Mouse (Mus musculus) spleen, adult 2 months (tissue): ENCODE measurements around the gene Arhgef10l. TPM values are rescaled to one million over a fixed set of nuclear protein-coding genes. Genes with fewer than 3 reads are reported as not detected.

ENCODE experiments used
- DNase-seq, 2 experiments: peaks; one replicate each; pipeline versions ENCODE4 v3.0.0 to v3.0.0-alpha.2; 2012 to 2021; ENCODE audit warnings: low spot score in 2 of 2, low read depth in 1 of 2
- H3K27ac ChIP-seq: fragments of 200-500 bp; 2 replicates; pipeline ENCODE4 v1.5.1; 2012; ENCODE audit warnings: low read length, inconsistent platforms; ENCODE audit not compliant: insufficient read depth
- H3K27me3 ChIP-seq: fragments of 200-500 bp; 2 replicates; pipeline ENCODE4 v1.6.1; 2012; ENCODE audit warnings: mild to moderate bottlenecking, moderate library complexity, low read length, inconsistent platforms; ENCODE audit not compliant: control insufficient read depth, insufficient read depth
- H3K36me3 ChIP-seq: fragments of 200-500 bp; 2 replicates; pipeline ENCODE4 v1.6.1; 2012; ENCODE audit warnings: mild to moderate bottlenecking, low read length, inconsistent platforms; ENCODE audit not compliant: control insufficient read depth, insufficient read depth
- H3K4me1 ChIP-seq: fragments of 200-500 bp; 2 replicates; pipeline ENCODE4 v1.6.1; 2011; ENCODE audit warnings: inconsistent platforms; ENCODE audit not compliant: control insufficient read depth, insufficient read depth, insufficient read length
- H3K4me3 ChIP-seq: fragments of 200-500 bp; 2 replicates; pipeline ENCODE4 v1.5.1; 2011; ENCODE audit warnings: mild to moderate bottlenecking, inconsistent platforms; ENCODE audit not compliant: insufficient read depth, insufficient read length; ENCODE audit errors: extremely low read depth
- CTCF ChIP-seq: fragments of 200-500 bp; IDR thresholded peaks from 2 replicates; pipeline ENCODE4 v1.5.1; 2011; ENCODE audit warnings: mild to moderate bottlenecking, inconsistent platforms; ENCODE audit not compliant: insufficient read depth, insufficient read length, insufficient replicate concordance; ENCODE audit errors: extremely low read depth
- POLR2A ChIP-seq: fragments of 200-500 bp; IDR thresholded peaks from 2 replicates; pipeline ENCODE4 v1.6.1; 2011; ENCODE audit warnings: low read depth, low read length, inconsistent platforms
- WGBS: fragments of 180-500 bp; shearing (Covaris S2); methylation state at CpG from one replicate; pipeline ENCODE4 v1.1.7; 2018; 5-methylcytosine and 5-hydroxymethylcytosine counted together
- polyA plus RNA-seq: library from polyadenylated mRNA; depleted of rRNA; stranded (reverse); fragments of >200 nt; gene quantifications from 2 replicates; pipeline ENCODE4 v1.2.3, GENCODE M21; 2012

Arhgef10l gene
- polyA plus RNA-seq, 1 experiment = 7.9 TPM

DNA sequence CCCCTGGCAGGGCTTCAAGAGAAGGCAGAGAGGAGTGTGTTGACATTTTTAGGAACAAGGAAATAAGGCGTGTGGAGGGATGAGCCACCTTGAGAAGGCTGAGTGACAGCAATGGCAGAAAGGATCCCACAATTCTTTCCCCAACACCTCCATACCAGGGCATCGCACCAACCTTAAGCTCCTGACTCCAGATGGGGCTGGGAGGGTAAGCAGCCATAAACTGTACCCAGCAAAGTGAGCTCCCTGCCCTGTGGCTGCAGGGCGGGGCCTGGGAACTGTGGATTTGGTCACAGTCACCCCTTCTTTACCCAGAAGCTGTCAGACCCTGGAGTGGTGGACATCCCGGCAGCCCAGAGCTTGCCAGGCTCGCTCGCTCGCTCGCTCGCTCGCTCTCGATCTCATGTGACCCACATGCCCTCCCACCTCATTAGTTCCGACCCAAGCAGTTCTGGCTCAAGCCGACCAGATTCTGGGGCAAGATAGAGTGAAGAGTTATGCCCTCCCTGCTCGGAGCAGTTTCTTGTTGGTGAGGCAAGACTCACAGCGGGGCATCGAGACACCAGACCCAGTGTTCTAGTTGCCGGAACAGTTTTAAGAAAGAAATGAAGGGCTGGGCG, 4.3 kb downstream of the Arhgef10l start:
- no peak for DNase-seq
- Histone ChIP-seq H3K36me3 (no peaks in the 10 kb centered on the region), H3K27ac (no peak overlapping the region), H3K27me3 (no peaks in the 10 kb centered on the region), H3K4me1 (no peaks in the 10 kb centered on the region), H3K4me3 (no peak overlapping the region)
- 73% methylated on average over 18 of the region's 18 CpGs for WGBS
- TF ChIP-seq POLR2A = no peak
- TF ChIP-seq CTCF = no peak

- H3K27me3 ChIP-seq = no peaks in the 10 kb centered on the region
- TF ChIP-seq CTCF (no peak), POLR2A (no peak)
- H3K4me1 ChIP-seq = no peaks in the 10 kb centered on the region
- no peak for DNase-seq
- no peak overlapping the region; the same call in 1 of the 2 replicates for H3K27ac ChIP-seq
- 58% methylated on average over 24 of the region's 24 CpGs for WGBS
- H3K36me3 ChIP-seq = no peaks in the 10 kb centered on the region
- H3K4me3 ChIP-seq = no peak overlapping the region
These were observed 7.9 kb downstream of the Arhgef10l start for GRCm38 (mm10) chr4:140657681-140658575.

- WGBS = 84% methylated on average over 8 of the region's 8 CpGs
- Histone ChIP-seq H3K4me1 (no peaks in the 10 kb centered on the region), H3K4me3 (no peak overlapping the region), H3K27ac (no peak overlapping the region), H3K27me3 (no peaks in the 10 kb centered on the region), H3K36me3 (no peaks in the 10 kb centered on the region)
- no peak for DNase-seq
- TF ChIP-seq POLR2A (no peak), CTCF (no peak)
These were observed 9.3 kb downstream of the Arhgef10l start for GRCm38 (mm10) chr4:140656529-140656928.

DNA sequence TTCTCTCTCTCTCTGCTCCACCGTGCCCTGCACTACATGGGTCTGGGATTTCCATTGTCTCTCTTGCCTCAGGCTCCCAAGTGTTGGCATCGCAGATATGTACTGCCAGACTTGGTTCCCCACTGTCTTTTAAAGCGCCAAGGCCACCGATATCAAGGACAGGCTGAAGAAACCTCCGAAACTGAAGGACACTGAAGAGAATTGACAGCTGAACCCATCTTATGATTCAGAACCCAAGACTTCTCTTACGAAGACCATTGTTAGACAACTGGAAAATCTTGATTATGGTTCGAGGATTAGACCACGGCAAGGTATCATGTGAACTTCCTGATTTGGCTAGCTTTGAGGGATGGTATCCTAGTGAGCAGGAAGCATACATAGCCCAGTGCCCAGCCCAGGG, 11.0 kb downstream of the Arhgef10l start:
- Histone ChIP-seq H3K36me3 (no peaks in the 10 kb centered on the region), H3K4me1 (no peaks in the 10 kb centered on the region), H3K27ac (no peak overlapping the region), H3K27me3 (no peaks in the 10 kb centered on the region), H3K4me3 (no peak overlapping the region)
- 47% methylated on average over 8 of the region's 8 CpGs for WGBS
- no peak for DNase-seq
- no peak for TF ChIP-seq CTCF
- no peak for TF ChIP-seq POLR2A

DNA sequence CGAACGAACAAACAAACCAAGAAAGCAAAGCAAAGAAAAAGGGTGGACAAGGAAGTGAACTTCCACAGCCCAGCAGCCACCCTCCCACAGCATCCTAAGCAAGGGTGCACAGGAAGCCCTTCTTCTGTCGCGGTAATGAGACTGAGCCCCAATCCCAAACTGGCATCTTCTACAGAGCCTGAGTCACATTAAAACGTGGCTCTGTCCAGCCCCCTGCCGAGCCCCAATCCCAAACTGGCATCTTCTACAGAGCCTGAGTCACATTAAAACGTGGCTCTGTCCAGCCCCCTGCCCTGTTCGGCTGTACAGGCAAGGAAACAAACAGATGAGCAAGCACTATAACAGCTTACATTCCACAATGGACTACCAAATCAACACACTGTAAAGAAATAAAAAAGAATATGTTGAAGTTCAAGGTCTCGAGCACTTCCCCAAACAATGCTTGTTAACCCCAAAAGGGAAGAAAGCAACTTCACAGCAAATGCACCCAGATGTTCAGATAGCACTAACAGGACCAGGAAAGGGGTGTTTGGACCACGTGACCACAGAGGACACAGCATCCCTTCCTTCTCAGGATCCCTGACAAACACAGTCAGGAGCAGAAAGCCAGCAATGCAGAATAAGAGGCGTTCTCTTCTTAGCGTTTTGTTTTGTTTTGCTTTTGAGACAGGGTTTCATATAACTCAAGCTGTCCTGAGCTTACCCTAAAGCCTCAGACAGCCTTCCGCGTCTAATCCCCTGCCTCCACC, 11.8 kb downstream of the Arhgef10l start:
- DNase-seq = no peak
- Histone ChIP-seq H3K27me3 (no peaks in the 10 kb centered on the region), H3K4me1 (no peaks in the 10 kb centered on the region), H3K36me3 (no peaks in the 10 kb centered on the region), H3K27ac (no peak overlapping the region), H3K4me3 (no peak overlapping the region)
- 12% methylated on average over 14 of the region's 14 CpGs for WGBS
- no peak for TF ChIP-seq CTCF
- no peak for TF ChIP-seq POLR2A

DNA sequence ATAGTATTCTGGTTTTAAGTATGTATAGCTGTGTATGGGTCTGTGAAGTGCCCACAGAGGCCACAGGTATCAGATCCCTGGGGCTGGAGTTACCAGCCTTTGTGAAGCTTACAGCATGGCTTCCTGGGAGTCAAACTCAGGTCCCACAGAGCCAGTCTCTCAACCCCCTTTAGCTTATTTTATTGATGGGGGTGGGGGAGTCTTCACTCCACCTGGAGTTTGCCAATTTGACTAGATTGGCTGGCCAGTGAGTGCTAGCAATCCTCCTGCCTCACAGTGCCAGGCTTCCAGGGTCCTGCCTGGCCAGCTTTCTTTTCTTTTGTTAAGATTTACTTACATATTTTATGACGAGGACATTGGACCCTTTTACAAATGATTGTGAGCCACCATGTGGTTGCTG, 16.1 kb downstream of the Arhgef10l start:
- Histone ChIP-seq H3K27ac (no peak overlapping the region), H3K4me1 (peaks cover 3% of the 10 kb centered on the region; the same call in 1 of the 2 replicates), H3K4me3 (no peak overlapping the region), H3K27me3 (peaks cover 3% of the 10 kb centered on the region; the same call in 1 of the 2 replicates), H3K36me3 (no peaks in the 10 kb centered on the region)
- TF ChIP-seq CTCF (no peak), POLR2A (no peak)
- 74% methylated on average over 1 of the region's 1 CpGs for WGBS
- no peak for DNase-seq
